Mouse (Mus musculus) thymus, adult 2 months (tissue): ENCODE measurements at regions not wholly inside any gene's neighbourhood (a gene's known extent, or its start where the extent isn't known, plus 50 kb on each side); places are given as distances from the start of the nearest gene placed in this dataset.

ENCODE experiments used
- DNase-seq: peaks from one replicate; pipeline ENCODE4 v3.0.0; 2021
- H3K27ac ChIP-seq: fragments of 200-500 bp; 2 replicates; pipeline ENCODE4 v1.5.1; 2012; ENCODE audit warnings: low read length, control low read depth; ENCODE audit not compliant: control insufficient read depth, insufficient read depth
- H3K27me3 ChIP-seq: fragments of 200-500 bp; 2 replicates; pipeline ENCODE4 v1.6.1; 2012; ENCODE audit warnings: mild to moderate bottlenecking, low read length, moderate library complexity, mixed read lengths; ENCODE audit not compliant: control insufficient read depth, insufficient read depth
- H3K36me3 ChIP-seq: fragments of 200-500 bp; 2 replicates; pipeline ENCODE4 v1.6.1; 2012; ENCODE audit warnings: mild to moderate bottlenecking, low read length, moderate library complexity; ENCODE audit not compliant: control insufficient read depth, insufficient read depth
- H3K4me1 ChIP-seq: fragments of 200-500 bp; replicated peaks from 2 replicates; pipeline ENCODE4 v1.6.1; 2012; ENCODE audit warnings: low read length; ENCODE audit not compliant: control insufficient read depth, insufficient read depth
- H3K4me3 ChIP-seq: fragments of 200-500 bp; 2 replicates; pipeline ENCODE4 v1.5.1; 2012; ENCODE audit warnings: mild to moderate bottlenecking, low read length, control low read depth, moderate library complexity; ENCODE audit not compliant: control insufficient read depth, insufficient read depth
- CTCF ChIP-seq: fragments of 200-500 bp; IDR thresholded peaks from 2 replicates; pipeline ENCODE4 v1.5.1; 2012; ENCODE audit warnings: mild to moderate bottlenecking, control low read depth, low read length, moderate library complexity, borderline replicate concordance; ENCODE audit not compliant: control insufficient read depth, poor library complexity, insufficient read depth; ENCODE audit errors: extremely low read depth
- POLR2A ChIP-seq: fragments of 200-500 bp; IDR thresholded peaks from 2 replicates; pipeline ENCODE4 v1.6.1; 2012; ENCODE audit warnings: mild to moderate bottlenecking, low read length, control low read depth, moderate library complexity; ENCODE audit not compliant: control insufficient read depth, poor library complexity, insufficient read depth; ENCODE audit errors: extremely low read depth
- WGBS: fragments of 180-500 bp; shearing (Covaris S2); methylation state at CpG from one replicate; pipeline ENCODE4 v1.1.7; 2018; 5-methylcytosine and 5-hydroxymethylcytosine counted together

DNA sequence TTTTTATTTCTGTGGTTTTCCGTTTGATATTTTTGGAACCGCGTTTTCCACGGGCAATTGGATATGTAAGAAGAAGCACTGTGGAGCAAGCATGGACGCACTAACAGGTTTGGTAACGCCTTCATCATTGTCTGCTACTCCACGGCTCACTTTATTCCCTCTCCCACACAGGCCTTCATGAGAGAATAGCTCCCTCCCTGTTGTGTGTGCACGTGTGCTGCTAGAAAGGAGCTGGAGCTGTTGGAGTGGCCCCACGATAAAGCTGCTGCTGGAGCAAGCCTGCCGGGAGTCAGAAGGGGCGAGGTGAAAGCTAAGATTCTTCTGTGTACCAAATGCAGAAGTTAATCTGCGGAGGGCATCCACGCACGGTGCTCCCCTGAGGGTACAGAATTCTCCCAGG, 224.8 kb downstream of the 3110018I06Rik start:
- 91% methylated on average over 14 of the region's 14 CpGs for WGBS
- no peaks in the 10 kb centered on the region for H3K27me3 ChIP-seq
- H3K36me3 ChIP-seq: no peaks in the 10 kb centered on the region
- peaks cover 1% of the 10 kb centered on the region for H3K4me1 ChIP-seq
- no peak overlapping the region for H3K4me3 ChIP-seq
- DNase-seq: no peak
- no peak for TF ChIP-seq CTCF
- no peak for TF ChIP-seq POLR2A
- H3K27ac ChIP-seq: no peak overlapping the region

DNA sequence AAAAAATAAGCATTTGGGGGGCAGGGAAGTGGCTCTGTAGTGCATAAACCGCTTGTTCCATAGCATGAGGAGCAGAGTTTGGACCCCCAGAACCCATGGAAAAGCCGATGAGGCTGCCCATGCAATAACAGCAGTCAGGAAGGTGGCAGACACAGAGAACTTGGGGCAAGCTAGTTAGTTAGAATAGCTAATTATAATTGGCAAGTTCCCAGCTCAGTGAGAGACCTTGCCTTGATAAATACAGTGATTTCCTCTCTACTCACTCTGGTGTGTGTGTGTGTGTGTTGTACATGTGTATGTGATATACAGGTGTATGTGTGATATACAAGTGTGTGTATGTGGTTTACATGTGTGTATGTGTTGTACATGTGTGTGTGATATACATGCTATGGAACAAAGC, 226.4 kb downstream of the 3110018I06Rik start:
- WGBS: 93% methylated on average over 2 of the region's 2 CpGs

GRCm38 (mm10) chr12:107715871-107716270, 227.4 kb downstream of the 3110018I06Rik start:
- no peaks in the 10 kb centered on the region for H3K27me3 ChIP-seq
- no peaks in the 10 kb centered on the region for H3K36me3 ChIP-seq
- no peak for DNase-seq
- TF ChIP-seq CTCF: no peak
- TF ChIP-seq POLR2A: no peak
- 72% methylated on average over 6 of the region's 6 CpGs for WGBS
- no peak overlapping the region for H3K27ac ChIP-seq
- H3K4me1 ChIP-seq: peaks cover 10% of the 10 kb centered on the region
- H3K4me3 ChIP-seq: no peak overlapping the region

More for the DNA sequence above, 226.4 kb downstream of the 3110018I06Rik start:
- TF ChIP-seq POLR2A (no peak), CTCF (no peak)
- H3K36me3 ChIP-seq: no peaks in the 10 kb centered on the region
- DNase-seq: no peak
- H3K27me3 ChIP-seq: no peaks in the 10 kb centered on the region
- H3K4me3 ChIP-seq: no peak overlapping the region
- H3K27ac ChIP-seq: no peak overlapping the region
- H3K4me1 ChIP-seq: peaks cover 10% of the 10 kb centered on the region

DNA sequence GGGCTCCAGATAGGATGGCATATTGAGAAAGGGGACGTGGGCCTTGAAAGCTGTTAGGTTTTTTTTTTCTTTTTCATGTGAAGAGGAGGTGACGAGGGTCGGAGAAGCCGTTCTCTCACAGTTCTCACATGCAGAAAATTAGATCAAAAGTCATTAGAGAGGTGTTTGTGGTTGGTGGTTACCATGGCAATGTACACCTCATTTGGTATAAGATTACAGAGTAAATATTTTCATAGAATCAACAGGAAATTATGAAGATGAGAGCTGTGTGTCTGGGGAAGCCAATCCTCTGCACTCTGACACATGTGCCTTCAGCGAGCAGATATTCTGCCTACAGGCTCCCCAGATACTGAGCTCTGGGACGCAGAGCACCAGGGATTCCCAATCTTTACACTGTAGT, 232.5 kb downstream of the 3110018I06Rik start:
- DNase-seq: no peak
- Histone ChIP-seq H3K27ac (no peak overlapping the region), H3K4me1 (peaks cover 26% of the 10 kb centered on the region), H3K27me3 (no peaks in the 10 kb centered on the region), H3K36me3 (no peaks in the 10 kb centered on the region), H3K4me3 (no peak overlapping the region)
- TF ChIP-seq CTCF (no peak), POLR2A (no peak)
- WGBS: 40% methylated on average over 6 of the region's 6 CpGs

GRCm38 (mm10) chr12:107723062-107723859, 234.8 kb downstream of the 3110018I06Rik start:
- Histone ChIP-seq H3K27me3 (no peaks in the 10 kb centered on the region), H3K4me3 (no peak overlapping the region), H3K27ac (no peak overlapping the region), H3K36me3 (no peaks in the 10 kb centered on the region), H3K4me1 (peaks cover 24% of the 10 kb centered on the region)
- WGBS: 96% methylated on average over 9 of the region's 9 CpGs
- DNase-seq: no peak
- TF ChIP-seq CTCF (no peak), POLR2A (no peak)

DNA sequence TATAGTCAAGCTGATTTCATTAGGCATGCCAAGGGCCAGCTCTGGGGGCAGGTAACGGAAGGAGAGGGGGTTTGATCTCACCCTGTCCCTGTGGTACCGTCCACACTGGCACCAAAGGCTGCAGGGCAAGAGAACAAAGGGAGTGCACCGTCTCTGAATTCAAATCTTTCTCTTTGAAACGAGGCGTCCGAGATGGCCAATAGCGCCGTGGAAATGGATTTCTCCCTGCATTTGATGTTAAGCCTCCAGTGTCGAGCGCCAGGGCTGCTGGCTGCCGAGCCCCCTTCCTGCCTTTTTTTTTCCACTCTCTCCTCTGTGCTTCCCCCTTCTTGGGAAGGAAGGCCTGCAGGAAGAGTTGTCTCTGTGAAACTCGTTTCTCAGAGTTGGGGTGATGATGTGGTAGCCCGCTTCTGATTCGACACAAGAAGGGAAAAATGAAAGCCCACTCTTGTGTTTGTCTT, 235.5 kb downstream of the 3110018I06Rik start:
- Histone ChIP-seq H3K27me3 (no peaks in the 10 kb centered on the region), H3K27ac (no peak overlapping the region), H3K36me3 (no peaks in the 10 kb centered on the region), H3K4me1 (peaks cover 24% of the 10 kb centered on the region), H3K4me3 (no peak overlapping the region)
- DNase-seq: no peak
- no peak for TF ChIP-seq CTCF
- no peak for TF ChIP-seq POLR2A
- WGBS: 84% methylated on average over 14 of the region's 14 CpGs
